Mouse (Mus musculus): Measurements from ENCODE around the gene Naip5.
A peak's percentile ranks its signal among the peaks of the same experiment; 100 is the strongest.
"Not testable (repeated sequence)": the region's sequence is repeated elsewhere in the genome, so short reads cannot be mapped to it uniquely, and the experiment has no call there.

Gene Naip5

DNA sequence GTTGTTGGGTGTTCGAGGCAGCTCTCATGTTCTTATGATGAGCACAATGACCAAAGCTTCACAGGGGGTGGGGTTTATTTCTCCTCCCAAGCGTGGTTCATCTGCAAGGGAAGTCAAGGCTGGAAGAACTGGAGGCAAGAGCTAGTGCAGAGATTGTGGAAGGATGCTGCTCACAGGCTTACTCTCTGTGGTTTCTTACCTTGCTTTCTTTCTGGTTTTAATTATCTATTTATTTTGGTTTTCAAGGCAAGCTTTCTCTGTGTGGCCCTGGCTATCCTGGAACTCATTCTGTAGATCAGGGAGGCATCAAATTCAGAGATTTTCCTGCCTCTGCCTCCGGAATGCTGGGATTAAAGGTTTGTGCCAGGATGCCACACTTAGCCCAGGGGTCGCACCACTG is at the start of gene Naip5:
Naip5 (minus strand) TSS at position 101 of the 400 bp plus-strand sequence.
- DNase-seq (ENCODE audit: low spot score in 2 of 2), result not testable (repeated sequence)

DNA sequence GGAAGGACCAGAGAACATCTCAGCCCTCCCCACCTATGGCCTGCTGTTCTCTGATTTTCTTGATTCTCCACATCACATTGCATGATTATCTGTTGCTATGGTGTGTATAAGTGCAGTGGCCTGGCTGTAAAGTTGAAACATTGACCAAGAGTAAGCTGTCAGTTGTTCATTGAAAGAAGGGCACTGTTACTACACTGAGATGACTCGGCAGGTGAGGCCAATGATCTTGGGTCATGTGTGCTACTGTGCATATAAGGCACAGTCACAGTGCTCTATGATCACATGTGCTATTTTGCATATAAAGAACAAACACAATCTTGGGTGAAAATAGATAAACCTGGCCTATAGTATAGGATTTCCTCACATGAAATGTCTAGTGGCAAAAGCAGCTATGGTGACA is 38.5 kb upstream of the Naip5 start:
- no peak for DNase-seq (ENCODE audit: low spot score in 2 of 2)

DNA sequence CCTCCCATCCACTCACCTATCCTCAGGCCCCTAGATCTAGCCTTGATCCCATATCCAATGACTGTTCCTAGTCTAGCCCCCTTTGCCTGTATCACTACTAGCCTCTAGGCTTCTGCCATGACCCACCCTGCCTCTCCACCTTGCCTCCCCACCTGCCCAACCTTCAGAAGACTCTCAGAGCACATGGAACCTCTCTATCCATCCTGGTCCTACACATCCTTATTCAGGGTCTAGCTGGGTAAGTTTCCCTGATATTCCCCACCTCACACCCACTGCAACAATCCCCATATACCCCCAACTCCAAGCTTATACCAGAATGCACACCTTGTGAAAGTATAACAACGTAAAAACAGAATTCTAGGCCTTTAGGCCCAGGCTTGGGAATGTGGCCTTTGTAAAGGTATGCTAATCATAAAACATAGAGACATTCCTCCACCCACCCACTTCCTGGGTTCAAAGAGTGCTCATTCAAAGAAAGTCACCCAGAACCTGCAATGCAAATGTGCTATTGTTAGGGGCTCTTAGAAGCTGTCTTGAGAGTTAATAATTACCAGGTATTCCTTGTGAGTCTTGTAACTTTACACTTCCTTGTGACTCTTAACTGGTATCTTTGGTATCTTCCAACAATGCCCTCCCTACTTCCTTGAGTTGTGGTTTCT is 25.5 kb upstream of the Naip5 start:
- not testable (repeated sequence) for DNase-seq (ENCODE audit: low spot score in 2 of 2)

DNA sequence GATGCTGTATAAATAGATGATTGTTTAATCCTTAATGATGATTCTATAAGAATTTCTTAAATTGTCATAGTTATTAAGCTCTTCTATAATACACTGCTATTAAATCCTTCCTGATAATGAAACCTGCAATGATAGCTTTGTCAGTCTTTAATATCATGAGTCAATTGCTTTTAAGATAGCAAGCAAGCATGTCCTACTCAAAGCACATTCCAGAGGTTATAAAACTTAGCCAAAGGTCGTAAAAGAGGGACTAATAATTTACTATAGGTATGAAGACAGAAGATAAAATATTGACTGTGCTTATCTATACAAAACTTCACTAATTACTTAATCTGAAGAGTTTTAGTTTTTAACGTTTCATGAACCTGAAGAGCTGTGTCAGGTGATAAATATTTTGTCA is 10.9 kb upstream of the Naip5 start:
- not testable (repeated sequence) for DNase-seq (ENCODE audit: low spot score in 2 of 2)

DNA sequence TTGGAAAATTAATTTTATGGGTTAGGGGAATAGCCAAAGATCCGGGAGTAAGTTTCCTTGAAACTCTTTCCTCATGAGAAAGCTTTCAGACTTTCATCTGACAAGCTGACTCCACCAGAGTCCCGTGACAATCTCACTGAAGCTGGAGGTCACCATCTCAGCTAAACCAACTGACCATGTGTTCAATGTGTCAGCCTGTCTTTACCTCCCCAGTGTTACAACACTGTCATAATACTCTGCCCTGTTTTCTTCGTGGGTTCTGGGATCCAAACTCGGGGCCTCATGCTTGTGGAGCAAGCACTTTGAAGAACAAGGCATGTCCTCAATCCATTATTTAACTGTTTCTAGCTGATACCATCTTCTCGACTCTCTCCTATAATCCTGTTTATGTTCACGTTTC is 9.8 kb upstream of the Naip5 start:
- not testable (repeated sequence) for DNase-seq (ENCODE audit: low spot score in 2 of 2)

DNA sequence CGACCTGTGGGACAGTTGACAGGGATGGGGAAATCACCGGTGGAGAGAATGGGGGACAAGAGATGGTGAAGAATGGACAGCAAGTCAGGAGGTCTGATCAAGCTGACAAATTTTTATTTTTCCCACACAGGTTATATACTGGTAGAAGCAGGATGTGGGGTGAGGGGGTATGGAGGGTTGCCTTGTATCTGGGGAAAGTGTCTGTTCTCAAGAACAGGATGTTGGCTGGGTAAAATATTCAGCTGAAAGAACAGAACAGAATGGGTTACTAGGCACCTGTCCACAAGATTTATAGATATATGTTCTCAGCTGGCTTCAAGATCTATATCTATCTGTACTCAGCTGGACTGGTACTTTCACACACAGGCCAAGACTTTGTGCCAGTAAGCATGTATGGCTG is 5.8 kb upstream of the Naip5 start:
- not testable (repeated sequence) for DNase-seq (ENCODE audit: low spot score in 2 of 2)

DNA sequence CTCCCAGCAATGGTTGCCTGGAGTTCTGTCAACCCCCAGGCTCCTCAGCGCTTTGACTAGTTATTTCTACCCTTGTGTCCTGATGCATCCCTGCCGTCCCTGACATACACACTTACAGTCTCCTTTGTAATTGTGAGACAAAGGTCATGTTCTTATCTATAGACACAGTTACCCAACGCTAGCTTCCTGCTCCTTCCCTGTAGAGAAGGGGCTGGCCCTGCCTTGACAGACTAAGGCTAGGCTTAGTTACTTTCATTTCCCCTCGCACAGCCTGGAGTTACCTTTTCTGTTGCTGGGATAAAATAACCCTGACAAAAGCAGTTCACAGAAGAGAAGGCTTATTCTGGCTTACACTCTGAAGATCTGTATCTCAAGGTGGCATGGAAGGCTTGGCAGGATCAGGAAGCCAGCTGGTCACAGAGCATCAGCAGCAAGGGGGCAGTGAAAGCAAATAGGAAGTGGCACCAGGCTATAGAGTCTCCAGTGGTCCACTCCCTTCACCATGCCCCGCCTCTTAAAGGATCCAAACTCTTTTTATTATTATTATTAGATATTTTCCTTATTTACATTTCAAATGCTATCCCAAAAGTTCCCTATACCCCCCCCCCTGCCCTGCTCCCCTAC is 885 bp upstream of the Naip5 start:
- DNase-seq (ENCODE audit: low spot score in 2 of 2), result not testable (repeated sequence)

DNA sequence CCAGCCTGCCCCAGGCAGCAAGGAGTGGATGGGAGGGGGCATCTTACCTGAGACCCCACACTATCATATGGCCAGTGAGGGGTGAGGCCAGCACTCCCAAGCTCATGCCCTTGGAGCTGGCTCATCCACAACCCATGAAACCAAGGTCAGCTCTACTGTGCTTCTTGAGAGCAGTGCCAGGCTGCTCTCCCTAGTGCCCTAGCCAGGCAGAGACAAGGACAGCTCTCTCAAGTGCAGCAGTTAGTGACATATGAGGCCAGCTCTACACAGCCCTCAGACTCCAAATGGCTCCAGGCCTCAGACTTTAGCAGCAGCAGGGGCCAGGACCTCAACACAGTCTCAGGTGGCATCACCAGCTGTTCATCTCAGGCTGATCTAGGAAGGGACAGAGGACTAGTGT is 2.4 kb downstream of the Naip5 start:
- DNase-seq (ENCODE audit: low spot score in 2 of 2), result no peak

DNA sequence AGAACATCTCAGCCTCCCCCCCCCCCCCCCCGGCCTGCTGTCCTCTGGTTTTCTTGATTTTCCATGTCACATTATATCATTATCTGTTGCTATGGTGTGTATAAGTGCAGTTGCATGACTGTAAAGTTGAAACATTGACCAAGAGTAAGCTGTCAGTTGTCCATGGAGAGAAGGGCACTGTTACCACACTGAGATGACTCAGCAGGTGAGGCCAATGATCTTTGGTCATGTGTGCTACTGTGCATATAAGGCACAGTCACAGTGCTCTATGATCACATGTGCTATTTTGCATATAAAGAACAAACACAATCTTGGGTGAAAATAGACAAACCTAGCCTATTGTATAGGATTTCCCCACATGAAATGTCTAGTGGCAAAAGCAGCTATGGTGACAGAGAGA is 32.4 kb downstream of the Naip5 start:
- not testable (repeated sequence) for DNase-seq (ENCODE audit: low spot score in 2 of 2)

DNA sequence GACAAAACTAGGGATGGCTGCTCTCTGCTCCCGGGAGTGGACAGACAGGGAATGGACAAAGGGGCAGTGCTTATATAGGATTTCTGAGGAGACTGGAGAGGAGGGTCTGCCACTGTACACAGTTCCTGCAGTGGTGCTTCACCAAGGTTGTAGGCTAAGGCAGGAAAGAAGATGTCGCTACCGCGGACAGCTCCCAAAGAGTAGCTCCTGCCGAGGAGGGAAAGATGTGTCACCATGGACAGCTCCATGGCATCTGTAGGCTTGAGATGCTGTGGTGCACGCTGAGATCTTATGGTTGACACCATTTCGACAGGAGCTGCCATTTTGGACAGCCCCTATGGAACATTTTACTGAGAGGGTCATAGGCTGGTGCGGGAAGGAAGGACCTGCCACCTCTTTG is 35.6 kb downstream of the Naip5 start:
- DNase-seq (ENCODE audit: low spot score in 2 of 2), result peak in 1 of 2 experiments; percentile 5

DNA sequence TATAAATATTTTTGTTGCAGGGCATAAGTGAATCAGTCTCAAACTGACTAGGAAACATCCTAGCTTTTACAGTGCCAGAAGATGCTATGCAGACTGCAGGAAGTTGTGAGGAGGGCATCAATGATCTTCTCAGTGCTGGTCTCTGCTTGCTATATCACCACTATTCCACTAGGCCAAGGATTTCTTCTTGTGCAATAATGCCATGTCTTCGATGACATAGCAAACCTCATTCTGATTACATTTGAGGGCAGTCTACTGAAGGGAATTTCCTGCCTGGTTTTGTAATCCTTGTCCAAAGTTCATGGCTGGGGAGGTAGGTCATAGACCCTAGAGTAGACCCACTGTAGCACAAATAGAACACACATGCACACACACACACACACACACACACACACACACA is 42.8 kb downstream of the Naip5 start:
- DNase-seq (ENCODE audit: low spot score in 2 of 2), result no peak

DNA sequence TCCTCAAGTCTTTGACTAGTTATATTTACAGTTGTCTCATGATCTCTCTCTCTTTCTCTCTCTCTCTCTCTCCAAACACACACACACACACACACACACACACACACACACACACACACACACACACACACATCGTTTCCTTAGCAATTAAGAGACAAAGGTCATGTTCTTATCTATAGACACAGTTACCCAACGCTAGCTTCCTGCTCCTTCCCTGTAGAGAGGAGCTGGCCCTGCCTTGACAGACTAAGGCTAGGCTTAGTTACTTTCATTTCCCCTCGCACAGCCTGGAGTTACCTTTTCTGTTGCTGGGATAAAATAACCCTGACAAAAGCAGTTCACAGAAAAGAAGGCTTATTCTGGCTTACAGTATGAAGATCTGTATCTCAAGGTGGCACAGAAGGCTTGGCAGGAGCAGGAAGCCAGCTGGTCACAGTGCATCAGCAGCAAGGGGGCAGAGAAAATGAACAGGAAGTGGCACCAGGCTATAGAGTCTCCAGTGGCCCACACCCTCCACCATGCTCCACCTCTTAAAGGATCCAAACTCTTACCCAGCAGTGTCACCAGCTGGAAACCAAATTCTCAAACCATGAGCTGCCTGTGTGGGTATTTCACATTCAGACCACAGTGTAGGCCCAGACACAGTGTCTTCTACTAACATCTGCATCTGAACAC is 44.3 kb downstream of the Naip5 start, which contains the start of gene Naip2:
Naip2 (minus strand) TSS at position 434 of the 675 bp plus-strand sequence.
- DNase-seq (ENCODE audit: low spot score in 2 of 2), result not testable (repeated sequence)

DNA sequence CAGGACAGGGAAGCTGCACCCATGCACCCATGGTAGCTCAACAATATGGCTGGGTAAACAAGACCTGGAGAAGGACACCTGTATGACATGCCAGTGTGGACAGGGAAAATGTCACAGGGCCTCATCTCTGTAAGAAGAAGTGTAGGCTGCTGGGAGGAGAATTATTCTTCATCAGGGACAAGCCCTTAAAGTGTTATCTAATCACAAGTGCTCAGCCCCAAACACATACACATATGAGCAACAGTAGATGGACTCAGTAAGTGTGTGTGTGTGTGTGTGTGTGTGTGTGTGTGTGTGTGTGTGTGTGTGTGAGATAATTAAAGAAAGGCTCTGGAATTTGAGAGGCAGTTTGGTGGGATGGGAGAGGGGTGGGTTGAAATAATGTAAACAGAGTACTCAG is 45.3 kb downstream of the Naip5 start:
- DNase-seq (ENCODE audit: low spot score in 2 of 2), result no peak

DNA sequence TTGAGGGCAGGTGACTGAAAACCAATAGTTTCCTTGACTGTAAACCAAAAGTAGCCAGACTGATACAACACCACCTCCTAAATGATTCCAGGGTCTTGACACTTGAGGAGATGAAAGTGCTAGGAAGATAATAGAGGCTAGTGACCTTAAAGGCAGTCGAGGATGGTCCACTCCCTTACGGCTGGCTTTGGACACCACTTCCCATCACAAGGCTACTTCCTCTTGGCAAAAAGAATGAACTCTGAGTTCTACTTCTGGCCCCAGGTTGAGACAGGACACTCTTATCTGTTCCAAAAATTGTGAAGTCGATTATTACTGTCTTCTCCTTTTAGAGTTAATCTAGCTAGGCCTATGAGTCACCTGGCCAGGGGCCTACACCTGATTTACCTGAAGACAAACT is 50.7 kb downstream of the Naip5 start:
- no peak for DNase-seq (ENCODE audit: low spot score in 2 of 2)

DNA sequence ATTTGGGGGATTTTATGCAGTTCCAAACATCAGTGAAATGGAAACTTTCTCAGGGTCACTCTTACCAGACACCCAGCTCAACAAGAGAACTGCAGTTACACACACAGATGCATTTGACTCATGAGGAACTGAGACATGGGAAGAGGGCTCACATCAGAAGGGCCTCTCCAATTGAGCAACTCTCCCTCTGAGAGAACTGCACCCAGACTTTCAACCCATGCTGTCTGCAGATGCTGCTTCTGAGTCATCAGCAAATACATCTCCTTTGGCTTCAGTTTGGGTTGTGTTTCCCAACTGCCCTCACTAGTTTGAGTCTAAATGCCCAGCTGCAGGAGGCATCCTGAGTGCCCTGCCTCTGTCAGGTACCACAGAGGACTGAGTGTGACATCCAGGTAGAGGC is 63.0 kb downstream of the Naip5 start:
- not testable (repeated sequence) for DNase-seq (ENCODE audit: low spot score in 2 of 2)

DNA sequence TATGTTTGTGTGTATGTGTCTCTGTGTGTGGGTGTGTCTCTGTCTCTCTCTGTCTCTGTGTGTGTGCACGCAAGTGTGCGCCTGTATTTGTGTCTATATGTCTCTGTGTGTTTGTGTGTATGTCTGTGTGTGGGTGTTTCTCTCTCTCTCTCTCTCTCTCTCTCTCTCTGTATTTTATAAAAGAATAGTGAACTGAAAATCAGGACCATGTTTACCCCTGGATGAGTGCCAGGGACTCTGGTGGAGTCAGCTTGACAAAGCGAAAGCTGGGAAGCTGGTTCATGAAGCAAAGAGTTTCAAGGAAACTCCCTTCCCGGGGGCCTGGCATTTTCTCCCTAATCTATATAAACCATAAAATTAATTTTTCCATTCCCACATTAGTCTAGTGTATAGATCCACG is 71.8 kb downstream of the Naip5 start:
- DNase-seq (ENCODE audit: low spot score in 2 of 2), result not testable (repeated sequence)

DNA sequence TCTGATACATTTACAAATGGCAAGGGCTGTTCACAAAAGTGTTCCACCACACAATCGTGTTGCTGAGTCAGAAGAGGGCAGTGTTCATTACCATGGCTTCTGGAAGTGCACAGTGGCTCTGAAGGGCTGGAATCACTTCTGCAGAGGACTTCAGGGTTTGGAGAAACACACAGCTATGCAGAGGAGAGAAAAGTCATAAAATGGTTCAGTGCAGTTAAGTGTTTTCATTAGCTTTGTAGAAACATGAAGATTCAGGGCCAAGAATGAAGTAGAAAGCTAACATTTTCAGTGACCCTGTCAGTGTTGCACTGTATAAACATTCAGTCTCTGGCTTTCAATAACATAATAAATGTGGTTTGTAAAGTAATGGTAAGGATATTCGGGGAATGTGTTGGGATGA is 79.7 kb downstream of the Naip5 start:
- DNase-seq (ENCODE audit: low spot score in 2 of 2), result not testable (repeated sequence)

DNA sequence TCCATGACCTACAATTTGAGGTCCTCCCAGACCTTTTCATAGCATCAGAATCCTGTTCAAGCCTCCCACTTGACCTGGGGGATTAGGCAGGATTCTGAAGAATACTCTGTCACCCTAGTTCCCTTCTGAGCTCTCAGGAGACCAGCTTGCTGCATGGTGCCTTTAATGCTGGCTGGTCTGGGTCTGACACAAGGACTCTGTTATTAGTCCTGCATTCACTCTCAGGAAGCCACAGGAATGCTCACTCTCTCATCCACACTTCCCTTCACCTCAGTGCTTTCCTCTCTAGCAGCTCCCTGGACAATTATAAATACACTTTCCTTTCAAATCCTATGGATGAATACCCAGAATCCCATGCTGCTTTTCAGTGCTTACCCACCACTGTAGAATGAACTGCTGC is 83.7 kb downstream of the Naip5 start:
- not testable (repeated sequence) for DNase-seq (ENCODE audit: low spot score in 2 of 2)
